Mouse (Mus musculus) left cerebral cortex, adult 18-20 months (tissue): Measurements from ENCODE around the gene Slc35g3. TPM values are rescaled to one million over a fixed set of nuclear protein-coding genes. Genes with fewer than 3 reads are reported as not detected.

Experiments used
- total RNA-seq, 2 experiments: library from RNA; stranded (reverse); gene quantifications; 2 replicates each; pipeline ENCODE4 v1.2.3; 2021

The Slc35g3 gene
- total RNA-seq, 2 experiments from 2014 or later, result not detected

Other genes with a start within 250 kb of the Slc35g3 start
- 1 to 10 TPM; 2.2 to 3.7 TPM for gene Dnah2, start 212.9 kb downstream of the Slc35g3 start, total RNA-seq
- 10 to 100 TPM; 51.9 to 65.6 TPM for gene Efnb3, start 201.8 kb downstream of the Slc35g3 start, total RNA-seq
- 10 to 100 TPM in 1 of 2 experiments, 1 to 10 TPM in 1; 9.2 to 10.7 TPM for gene Wrap53, start 181.7 kb downstream of the Slc35g3 start, total RNA-seq
- 10 to 100 TPM; 22.9 to 25.9 TPM for gene Trp53, start 181.6 kb downstream of the Slc35g3 start, total RNA-seq
- gene Atp1b2, start 156.0 kb downstream of the Slc35g3 start, total RNA-seq, result 100 to 1,000 TPM; 392 to 424 TPM
- gene Shbg, start 144.1 kb downstream of the Slc35g3 start, total RNA-seq, result not detected
- gene Sat2, start 139.9 kb downstream of the Slc35g3 start, total RNA-seq, result 1 to 10 TPM; 8.5 to 9.5 TPM
- 100 to 1,000 TPM; 148 TPM for gene Fxr2, start 129.0 kb downstream of the Slc35g3 start, total RNA-seq
- not detected for gene Sox15, start 106.7 kb downstream of the Slc35g3 start, total RNA-seq
- 10 to 100 TPM; 47.5 to 58.2 TPM for gene Mpdu1, start 99.3 kb downstream of the Slc35g3 start, total RNA-seq
- 10 to 100 TPM; 15.1 to 15.5 TPM for gene Cd68, start 95.8 kb downstream of the Slc35g3 start, total RNA-seq
- gene Eif4a1, start 89.5 kb downstream of the Slc35g3 start, total RNA-seq, result 100 to 1,000 TPM; 289 to 295 TPM
- gene Senp3, start 79.9 kb downstream of the Slc35g3 start, total RNA-seq, result 10 to 100 TPM; 91.4 to 98.7 TPM
- 1 to 10 TPM; 1.6 to 2.9 TPM for gene Tnfsf13, start 76.2 kb downstream of the Slc35g3 start, total RNA-seq
- 10 to 100 TPM; 11.5 to 12.1 TPM for gene Tnfsf12, start 66.1 kb downstream of the Slc35g3 start, total RNA-seq
- gene Tnfsfm13, start 65.9 kb downstream of the Slc35g3 start, total RNA-seq, result 1 to 10 TPM; 1.7 to 4.1 TPM
- 10 to 100 TPM; 44.2 to 46.2 TPM for gene Polr2a, start 3.3 kb downstream of the Slc35g3 start, total RNA-seq
- 100 to 1,000 TPM; 146 to 156 TPM for gene Zbtb4, start 3.9 kb upstream of the Slc35g3 start, total RNA-seq
- gene Chrnb1, start 34.0 kb upstream of the Slc35g3 start, total RNA-seq, result 1 to 10 TPM; 1.2 TPM
- 10 to 100 TPM; 17.1 to 18.5 TPM for gene Fgf11, start 39.9 kb upstream of the Slc35g3 start, total RNA-seq
- under 1 TPM in 1 of 2 experiments, not detected in 1; 0.26 TPM for gene Tmem102, start 43.7 kb upstream of the Slc35g3 start, total RNA-seq
- gene Gm39566, start 53.3 kb upstream of the Slc35g3 start, total RNA-seq, result not detected
- not detected for gene Spem2, start 56.5 kb upstream of the Slc35g3 start, total RNA-seq
- gene Spem1, start 60.2 kb upstream of the Slc35g3 start, total RNA-seq, result not detected
- gene Nlgn2, start 75.8 kb upstream of the Slc35g3 start, total RNA-seq, result 100 to 1,000 TPM; 215 to 224 TPM
- gene Tmem256, start 76.5 kb upstream of the Slc35g3 start, total RNA-seq, result 100 to 1,000 TPM; 120 to 143 TPM
- gene Plscr3, start 84.4 kb upstream of the Slc35g3 start, total RNA-seq, result 10 to 100 TPM; 15.6 to 17.7 TPM
- under 1 TPM in 1 of 2 experiments, not detected in 1; 0.14 TPM for gene Tnk1, start 96.8 kb upstream of the Slc35g3 start, total RNA-seq
- gene Tmem95, start 116.0 kb upstream of the Slc35g3 start, total RNA-seq, result not detected
- gene Kctd11, start 119.4 kb upstream of the Slc35g3 start, total RNA-seq, result 1 to 10 TPM; 1.2 to 1.4 TPM
- gene Acap1, start 133.6 kb upstream of the Slc35g3 start, total RNA-seq, result under 1 TPM in 1 of 2 experiments, not detected in 1; 0.14 TPM
- gene 2810408A11Rik, start 139.0 kb upstream of the Slc35g3 start, total RNA-seq, result under 1 TPM; 0.35 to 0.72 TPM
- 100 to 1,000 TPM; 116 to 118 TPM for gene Neurl4, start 139.1 kb upstream of the Slc35g3 start, total RNA-seq
- gene Gps2, start 151.9 kb upstream of the Slc35g3 start, total RNA-seq, result 10 to 100 TPM; 33.0 to 33.4 TPM
- 100 to 1,000 TPM; 431 to 468 TPM for gene Eif5a, start 160.0 kb upstream of the Slc35g3 start, total RNA-seq
- 1 to 10 TPM; 4.6 to 6.5 TPM for gene Ybx2, start 173.8 kb upstream of the Slc35g3 start, total RNA-seq
- 1 to 10 TPM; 4.9 to 6.4 TPM for gene Slc2a4, start 186.2 kb upstream of the Slc35g3 start, total RNA-seq
- not detected for gene Cldn7, start 202.8 kb upstream of the Slc35g3 start, total RNA-seq
- 100 to 1,000 TPM; 111 to 121 TPM for gene Ctdnep1, start 219.2 kb upstream of the Slc35g3 start, total RNA-seq
- 10 to 100 TPM; 78.8 to 87.3 TPM for gene Elp5, start 220.5 kb upstream of the Slc35g3 start, total RNA-seq
- 100 to 1,000 TPM; 231 to 236 TPM for gene Gabarap, start 229.2 kb upstream of the Slc35g3 start, total RNA-seq
- gene Phf23, start 233.8 kb upstream of the Slc35g3 start, total RNA-seq, result 10 to 100 TPM; 52.6 to 53.8 TPM
- 10 to 100 TPM; 28.6 to 32.9 TPM for gene Dvl2, start 238.6 kb upstream of the Slc35g3 start, total RNA-seq